Mouse (Mus musculus) CH12.LX (cell line): ENCODE data around the gene Cdc20b. TPM values are rescaled to one million over a fixed set of nuclear protein-coding genes. Genes with fewer than 3 reads are reported as not detected.
A peak's percentile ranks its signal among the peaks of the same experiment; 100 is the strongest.
"Not testable (repeated sequence)": the region's sequence is repeated elsewhere in the genome, so short reads cannot be mapped to it uniquely, and the experiment has no call there.

ENCODE experiments used
- DNase-seq: peaks from one replicate; pipeline ENCODE4 v3.0.0-alpha.2; 2013; ENCODE audit errors: extremely low read depth
- H3K27ac ChIP-seq: 2 replicates; pipeline ENCODE4 v1.5.1; 2012; ENCODE audit warnings: low read depth, mild to moderate bottlenecking, control low read depth, moderate library complexity; ENCODE audit not compliant: insufficient read depth
- H3K27me3 ChIP-seq: replicated peaks from 2 replicates; pipeline ENCODE3; 2012; ENCODE audit warnings: inconsistent platforms
- H3K36me3 ChIP-seq, 2 experiments: replicated peaks in 1 of 2; 2 replicates each; pipeline versions ENCODE3 to v1.6.1; 2012; ENCODE audit warnings: inconsistent platforms in 1 of 2, low read length in 1 of 2, mild to moderate bottlenecking in 1 of 2, mixed read lengths in 1 of 2, moderate library complexity in 1 of 2; ENCODE audit not compliant: control insufficient read depth in 1 of 2, insufficient read depth in 1 of 2
- H3K4me1 ChIP-seq, 2 experiments: 2 replicates each; pipeline ENCODE4 v1.6.1; 2012; ENCODE audit warnings: inconsistent platforms in 1 of 2, moderate library complexity in 1 of 2; ENCODE audit not compliant: insufficient read depth in 2 of 2, control insufficient read depth in 1 of 2
- H3K4me2 ChIP-seq: 2 replicates; pipeline ENCODE4 v1.6.1; 2012; ENCODE audit warnings: low read depth, mild to moderate bottlenecking, control low read depth; ENCODE audit not compliant: poor library complexity, insufficient read depth, severe bottlenecking
- H3K4me3 ChIP-seq, 3 experiments: fragments of 150-350 bp in 1 of 3; sonication (generic) in 1 of 3; replicated peaks in 1 of 3; 2 replicates each; pipeline versions ENCODE3 to v1.5.1; 2011 to 2012; ENCODE audit warnings: low read depth in 2 of 3, low read length in 2 of 3, mild to moderate bottlenecking in 2 of 3, moderate library complexity in 2 of 3, control low read depth in 1 of 3, improper control_type of control experiment in 1 of 3, inconsistent platforms in 1 of 3, mixed read lengths in 1 of 3; ENCODE audit not compliant: poor library complexity in 1 of 3
- H3K79me2 ChIP-seq: replicated peaks from 2 replicates; pipeline ENCODE4 v1.6.1; 2012; ENCODE audit warnings: mild to moderate bottlenecking, moderate library complexity; ENCODE audit not compliant: control insufficient read depth, poor library complexity, insufficient read depth, severe bottlenecking; ENCODE audit errors: extremely low read depth
- H3K9ac ChIP-seq: 2 replicates; pipeline ENCODE4 v1.6.1; 2012; ENCODE audit warnings: low read depth, mild to moderate bottlenecking, control low read depth, moderate library complexity; ENCODE audit not compliant: insufficient read depth
- H3K9me3 ChIP-seq: replicated peaks from 2 replicates; pipeline ENCODE3; 2012; ENCODE audit warnings: low read length, inconsistent platforms, mixed read lengths
- BHLHE40 ChIP-seq: IDR thresholded peaks from 2 replicates; pipeline ENCODE4 v1.6.1; 2011; ENCODE audit warnings: mild to moderate bottlenecking, low read depth, low read length, improper control_type of control experiment
- ELF1 ChIP-seq: IDR thresholded peaks from 2 replicates; pipeline ENCODE4 v1.6.1; 2014; ENCODE audit warnings: low read depth, mild to moderate bottlenecking, inconsistent platforms, low read length, improper control_type of control experiment
- EP300 ChIP-seq: IDR thresholded peaks from 2 replicates; pipeline ENCODE4 v1.6.1; 2011; ENCODE audit warnings: low read length, improper control_type of control experiment
- ETS1 ChIP-seq: conservative IDR thresholded peaks from 2 replicates; pipeline ENCODE4 v1.6.1; 2012; ENCODE audit warnings: low read depth, mild to moderate bottlenecking, inconsistent platforms, low read length, improper control_type of control experiment, moderate library complexity
- IRF4 ChIP-seq: IDR thresholded peaks from 2 replicates; pipeline ENCODE4 v1.6.1; 2014; ENCODE audit warnings: low read depth, mild to moderate bottlenecking, inconsistent platforms, low read length, improper control_type of control experiment
- JUN ChIP-seq: IDR thresholded peaks from 2 replicates; pipeline ENCODE4 v1.6.1; 2011; ENCODE audit warnings: low read depth, mild to moderate bottlenecking, low read length, improper control_type of control experiment, moderate library complexity; ENCODE audit not compliant: insufficient read depth
- JUND ChIP-seq: conservative IDR thresholded peaks from 2 replicates; pipeline ENCODE4 v1.6.1; 2011; ENCODE audit warnings: low read depth, low read length, improper control_type of control experiment
- MAFK ChIP-seq: IDR thresholded peaks from 2 replicates; pipeline ENCODE4 v1.6.1; 2011; ENCODE audit warnings: low read length, improper control_type of control experiment; ENCODE audit not compliant: insufficient replicate concordance
- MAZ ChIP-seq: IDR thresholded peaks from 2 replicates; pipeline ENCODE4 v1.6.1; 2012; ENCODE audit warnings: low read depth, mild to moderate bottlenecking, inconsistent platforms, low read length, improper control_type of control experiment, moderate library complexity
- MEF2A ChIP-seq: IDR thresholded peaks from 2 replicates; pipeline ENCODE4 v1.6.1; 2014; ENCODE audit warnings: low read depth, mild to moderate bottlenecking, inconsistent platforms, low read length, improper control_type of control experiment, borderline replicate concordance
- MXI1 ChIP-seq: IDR thresholded peaks from 2 replicates; pipeline ENCODE4 v1.6.1; 2011; ENCODE audit warnings: mild to moderate bottlenecking, low read depth, low read length, improper control_type of control experiment
- MYC ChIP-seq: IDR thresholded peaks from 2 replicates; pipeline ENCODE4 v1.6.1; 2011; ENCODE audit warnings: low read depth, mild to moderate bottlenecking, improper control_type of control experiment, low read length
- NRF1 ChIP-seq: IDR thresholded peaks from 2 replicates; pipeline ENCODE4 v1.6.1; 2014; ENCODE audit warnings: low read depth, mild to moderate bottlenecking, inconsistent platforms, low read length, improper control_type of control experiment, moderate library complexity
- PAX5 ChIP-seq: IDR thresholded peaks from 2 replicates; pipeline ENCODE4 v1.6.1; 2012; ENCODE audit warnings: low read length, inconsistent platforms, mixed read lengths
- POLR2A ChIP-seq: IDR thresholded peaks from 2 replicates; pipeline ENCODE4 v1.6.1; 2011; ENCODE audit warnings: low read depth, mild to moderate bottlenecking, improper control_type of control experiment, low read length
- POLR2AphosphoS2 ChIP-seq: IDR thresholded peaks from 2 replicates; pipeline ENCODE4 v1.6.1; 2011; ENCODE audit warnings: low read depth, low read length, improper control_type of control experiment
- SIN3A ChIP-seq: IDR thresholded peaks from 2 replicates; pipeline ENCODE4 v1.6.1; 2012; ENCODE audit warnings: low read length, improper control_type of control experiment, inconsistent platforms
- SMC3 ChIP-seq: IDR thresholded peaks from 2 replicates; pipeline ENCODE4 v1.6.1; 2011; ENCODE audit warnings: low read depth, low read length, improper control_type of control experiment
- TBP ChIP-seq: conservative IDR thresholded peaks from 2 replicates; pipeline ENCODE4 v1.6.1; 2011; ENCODE audit warnings: low read depth, low read length, improper control_type of control experiment
- TCF12 ChIP-seq: IDR thresholded peaks from 2 replicates; pipeline ENCODE4 v1.6.1; 2014; ENCODE audit warnings: low read depth, mild to moderate bottlenecking, inconsistent platforms, low read length, improper control_type of control experiment
- ZC3H11A ChIP-seq: IDR thresholded peaks from 2 replicates; pipeline ENCODE4 v1.6.1; 2012; ENCODE audit warnings: low read depth, mild to moderate bottlenecking, inconsistent platforms, low read length, improper control_type of control experiment
- ZKSCAN1 ChIP-seq: IDR thresholded peaks from 2 replicates; pipeline ENCODE4 v1.6.1; 2012; ENCODE audit warnings: low read depth, inconsistent platforms, low read length, improper control_type of control experiment, borderline replicate concordance
- ZMIZ1 ChIP-seq: IDR thresholded peaks from 2 replicates; pipeline ENCODE4 v1.6.1; 2012; ENCODE audit warnings: low read depth, mild to moderate bottlenecking, inconsistent platforms, low read length, improper control_type of control experiment
- ZNF384 ChIP-seq: IDR thresholded peaks from 2 replicates; pipeline ENCODE4 v1.6.1; 2012; ENCODE audit warnings: low read depth, low read length, improper control_type of control experiment, inconsistent platforms
- dilution Hi-C: fragments of 300-500 bp; cut with MboI; formaldehyde crosslinking; loops from 2 replicates; pipeline ENCODE4 v1.14.3; 2020; ENCODE audit warnings: low sequenced_read_pairs; ENCODE audit not compliant: extremely low pct_unique_long_range_greater_than_20kb, extremely low pct_ligation_motif_present
- in situ Hi-C: fragments of 300-500 bp; cut with MboI; formaldehyde crosslinking; loops from 3 replicates; pipeline ENCODE4 v1.14.3; 2019; ENCODE audit warnings: low sequenced_read_pairs, low pct_ligation_motif_present, low pct_unique_long_range_greater_than_20kb, mixed read lengths
- polyA plus RNA-seq: library from polyadenylated mRNA; unstranded; fragments of >175 nt; gene quantifications from 2 replicates; pipeline ENCODE4 v1.2.1, GENCODE M21; 2012; ENCODE audit warnings: low read depth; ENCODE audit not compliant: insufficient read length
- total RNA-seq, 2 experiments: library from RNA; depleted of rRNA; stranded (reverse); fragments of 300-350 nt in 1 of 2; fragments of >200 nt in 1 of 2; gene quantifications; 2 replicates each; pipeline ENCODE4 v1.2.3; 2012 to 2014

Gene Cdc20b
- total and polyA plus RNA-seq, 3 experiments, result not detected

GRCm38 (mm10) chr13:113013174-113013953, 21.5 kb upstream of the Cdc20b start:
- H3K27me3 ChIP-seq, dilution Hi-C loops, H3K36me3 ChIP-seq, H3K79me2 ChIP-seq, H3K9me3 ChIP-seq, in situ Hi-C loops: not testable (repeated sequence)
- DNase-seq, result peak; percentile 82
- peak overlapping the region; percentile 27; the same call in 1 of the 2 replicates for H3K9ac ChIP-seq
- H3K4me1 ChIP-seq, result peaks cover 13 to 21% of the 10 kb centered on the region in 2 experiments
- H3K4me3 ChIP-seq, result peak overlapping the region; percentile 39 to 66 (median 51)
- H3K27ac ChIP-seq, result peak overlapping the region; percentile 37; the same call in 1 of the 2 replicates
- H3K4me2 ChIP-seq, result peak overlapping the region; percentile 90
- TF ChIP-seq MXI1, result peak; percentile 35; the same call in 1 of the 2 replicates
- peak; percentile 51 for TF ChIP-seq BHLHE40
- peak; percentile 88 for TF ChIP-seq ETS1
- TF ChIP-seq MAFK, result peak; percentile 60; the same call in 1 of the 2 replicates
- TF ChIP-seq JUN, result peak; percentile 33; the same call in 1 of the 2 replicates
- peak; percentile 91 for TF ChIP-seq MEF2A
- TF ChIP-seq IRF4, result peak; percentile 90
- peak; percentile 75 for TF ChIP-seq SIN3A
- TF ChIP-seq EP300, result 0 out of 2 replicates have a peak, but pooled peaks have one; percentile 40
- peak; percentile 45; the same call in 1 of the 2 replicates for TF ChIP-seq ELF1
- peak; percentile 68 for TF ChIP-seq JUND
- TF ChIP-seq MAZ, result 0 out of 2 replicates have a peak, but pooled peaks have one; percentile 54

GRCm38 (mm10) chr13:113021521-113021920, 13.4 kb upstream of the Cdc20b start:
- H3K9me3 ChIP-seq, result no peaks in the 10 kb centered on the region
- TF ChIP-seq ZNF384, result no peak
- no peak for TF ChIP-seq PAX5
- no peak for TF ChIP-seq NRF1
- no peak for TF ChIP-seq TBP
- no peak for TF ChIP-seq ZC3H11A
- TF ChIP-seq TCF12, result no peak
- no peak for TF ChIP-seq POLR2A
- no peak for TF ChIP-seq MYC
- no peak for TF ChIP-seq MEF2A
- no peak for TF ChIP-seq ETS1
- TF ChIP-seq ZMIZ1, result no peak
- TF ChIP-seq BHLHE40, result no peak
- TF ChIP-seq POLR2AphosphoS2, result no peak
- TF ChIP-seq SMC3, result no peak
- no peak for TF ChIP-seq MXI1
- TF ChIP-seq ZKSCAN1, result no peak
- DNase-seq, result no peak
- in situ Hi-C loops (no loop called here), dilution Hi-C loops (no loop called here)
- H3K4me2 ChIP-seq, result no peak overlapping the region
- no peak overlapping the region for H3K9ac ChIP-seq
- H3K4me3 ChIP-seq, result no peak overlapping the region
- H3K27me3 ChIP-seq, result peaks cover 6% of the 10 kb centered on the region
- H3K4me1 ChIP-seq, result peaks cover 14 to 22% of the 10 kb centered on the region in 2 experiments
- no peaks in the 10 kb centered on the region for H3K36me3 ChIP-seq
- H3K79me2 ChIP-seq, result no peaks in the 10 kb centered on the region
- H3K27ac ChIP-seq, result no peak overlapping the region
